Mouse (Mus musculus) ovary, adult 18-20 months (tissue): Measurements from ENCODE around the gene Smpdl3b.
A peak's percentile ranks its signal among the peaks of the same experiment; 100 is the strongest.

Experiments
- DNase-seq: peaks from one replicate; pipeline ENCODE4 v3.0.0; 2022; ENCODE audit warnings: low spot score, mixed read lengths

The Smpdl3b gene

GRCm38 (mm10) chr4:132733071-132733770, 23.8 kb downstream of the Smpdl3b start:
- no peak for DNase-seq

- peak; percentile 85 for DNase-seq
Observed at GRCm38 (mm10) chr4:132732148-132732684, 24.8 kb downstream of the Smpdl3b start, which contains the start of gene Xkr8. Gene Xkr8 (minus strand): TSS chr4:132732546.

GRCm38 (mm10) chr4:132731616-132732015, 25.4 kb downstream of the Smpdl3b start:
- no peak for DNase-seq

- DNase-seq: no peak
Observed at GRCm38 (mm10) chr4:132728233-132728632, 28.8 kb downstream of the Smpdl3b start.

- no peak for DNase-seq
Observed at GRCm38 (mm10) chr4:132718251-132718650, 38.8 kb downstream of the Smpdl3b start.

- no peak for DNase-seq
Observed at GRCm38 (mm10) chr4:132713181-132713580, 43.9 kb downstream of the Smpdl3b start.

GRCm38 (mm10) chr4:132706885-132707284, 50.2 kb downstream of the Smpdl3b start:
- DNase-seq: no peak

GRCm38 (mm10) chr4:132702076-132702475, 55.0 kb downstream of the Smpdl3b start:
- no peak for DNase-seq

GRCm38 (mm10) chr4:132693366-132693765, 63.7 kb downstream of the Smpdl3b start:
- no peak for DNase-seq

- DNase-seq: no peak
Observed at GRCm38 (mm10) chr4:132689634-132690033, 67.4 kb downstream of the Smpdl3b start.
